Mouse (Mus musculus): Measurements from ENCODE around the gene D10Wsu102e.

DNA sequence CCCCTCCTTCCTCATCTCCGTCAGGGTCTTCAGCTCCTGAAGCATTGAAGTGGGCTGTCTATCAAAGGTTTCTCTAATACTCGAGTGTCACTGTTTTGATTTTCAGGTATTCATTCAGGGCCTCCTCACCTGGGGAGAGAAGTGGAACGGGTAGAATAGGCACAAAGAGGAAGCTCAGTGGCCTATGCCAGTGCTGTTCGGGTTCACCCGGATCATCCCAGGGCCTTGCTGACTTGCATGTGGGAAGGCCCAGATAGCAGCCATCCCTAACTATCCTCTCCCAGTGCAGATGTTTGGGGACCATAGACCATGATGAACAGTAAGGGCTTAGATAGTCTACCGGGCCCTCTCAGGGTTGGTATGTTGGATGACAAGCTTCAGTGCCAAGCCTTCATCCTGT, 130.5 kb downstream of the D10Wsu102e start:
- TF ChIP-seq CTCF (IDR thresholded peaks at IDR 0.05; ENCODE audit: low read depth): no peak
- TF ChIP-seq EP300 (optimal IDR thresholded peaks at IDR 0.05): no peak
